Mouse (Mus musculus): ENCODE data around the gene Mtrex. TPM values are rescaled to one million over a fixed set of nuclear protein-coding genes. Genes with fewer than 3 reads are reported as not detected.

Gene Mtrex
- total RNA-seq, 1 experiment = 77.1 TPM

- TF ChIP-seq CHD2 (IDR thresholded peaks at IDR 0.05; ENCODE audit: low read depth, low read length) (no peak), ZNF384 (IDR thresholded peaks at IDR 0.05; ENCODE audit: low read depth, low read length) (no peak), ZC3H11A (IDR thresholded peaks at IDR 0.05; ENCODE audit: borderline replicate concordance, low read depth, low read length) (no peak), MAFK (IDR thresholded peaks at IDR 0.05; ENCODE audit: insufficient read depth, low read depth, low read length) (no peak)
- Histone ChIP-seq H3K27ac (ENCODE audit: insufficient read depth, low read depth, low read length, poor library complexity, severe bottlenecking) (no peak overlapping the region), H3K4me1 (ENCODE audit: control insufficient read depth in 2 of 2, insufficient read depth in 2 of 2, low read length in 2 of 2, poor library complexity in 1 of 2) (peaks cover 0 to 9% of the 10 kb centered on the region in 2 experiments; a peak in 1 of 4 replicates), H3K9ac (ENCODE audit: insufficient read depth, low read depth, low read length, poor library complexity, severe bottlenecking) (no peak overlapping the region), H3K4me3 (ENCODE audit: insufficient read depth in 1 of 2, low read depth in 1 of 2, low read length in 2 of 2, poor library complexity in 1 of 2, severe bottlenecking in 1 of 2) (no peak overlapping the region), H3K9me3 (ENCODE audit: control insufficient read depth, insufficient read depth, low read depth, low read length) (no peaks in the 10 kb centered on the region), H3K36me3 (ENCODE audit: control insufficient read depth, insufficient read depth, low read length, poor library complexity, severe bottlenecking) (peaks cover 7% of the 10 kb centered on the region; the same call in 1 of the 2 replicates)
- DNase-seq (ENCODE audit: low read depth, low spot score) = no peak
- in situ Hi-C loops (cut with MboI; ENCODE audit: low sequenced_read_pairs in 2 of 2, unreplicated experiment in 2 of 2) = loop anchor here in 1 of 2 experiments (10.0 kb wide), 1 partner anchor 183 kb away; no protein-coding TSS in a partner anchor
Measured at GRCm38 (mm10) chr13:112857921-112858320, 69.3 kb downstream of the Mtrex start.

DNA sequence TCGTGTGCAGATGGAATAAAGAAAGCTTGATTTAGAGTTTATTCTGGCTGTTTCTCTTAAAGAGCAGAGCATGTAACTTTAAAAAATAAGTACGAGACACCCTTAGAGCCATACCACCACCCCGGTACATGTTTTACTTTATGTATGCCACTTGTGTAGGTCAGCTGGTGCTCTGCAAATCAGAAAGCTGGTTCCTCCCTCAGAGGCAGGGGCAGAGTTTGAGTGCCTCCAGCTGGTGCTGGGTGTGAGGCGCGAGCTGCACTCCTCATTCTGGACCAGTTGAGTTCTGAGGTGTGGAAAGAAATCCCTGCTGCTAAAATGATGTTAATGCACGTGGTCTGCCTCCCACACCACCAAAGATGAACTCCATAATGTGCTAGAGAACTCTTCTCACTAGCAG, 72.8 kb downstream of the Mtrex start:
- TF ChIP-seq ZC3H11A (IDR thresholded peaks at IDR 0.05; ENCODE audit: borderline replicate concordance, low read depth, low read length) = no peak
- no peak for TF ChIP-seq HCFC1 (IDR thresholded peaks at IDR 0.05; ENCODE audit: borderline replicate concordance, insufficient read depth, low read length)
- TF ChIP-seq ZNF384 (IDR thresholded peaks at IDR 0.05; ENCODE audit: low read depth, low read length) = no peak
- TF ChIP-seq CHD2 (IDR thresholded peaks at IDR 0.05; ENCODE audit: low read depth, low read length) = no peak
- TF ChIP-seq MAFK (IDR thresholded peaks at IDR 0.05; ENCODE audit: insufficient read depth, low read depth, low read length) = no peak
- Histone ChIP-seq H3K9me3 (ENCODE audit: control insufficient read depth, insufficient read depth, low read depth, low read length) (no peaks in the 10 kb centered on the region), H3K27ac (ENCODE audit: insufficient read depth, low read depth, low read length, poor library complexity, severe bottlenecking) (no peak overlapping the region), H3K4me1 (ENCODE audit: control insufficient read depth in 2 of 2, insufficient read depth in 2 of 2, low read length in 2 of 2, poor library complexity in 1 of 2) (0 out of 4 replicates have a peak, but pooled peaks cover 0 to 4% of the 10 kb centered on the region in 2 experiments), H3K9ac (ENCODE audit: insufficient read depth, low read depth, low read length, poor library complexity, severe bottlenecking) (no peak overlapping the region), H3K36me3 (ENCODE audit: control insufficient read depth, insufficient read depth, low read length, poor library complexity, severe bottlenecking) (peaks cover 4% of the 10 kb centered on the region; the same call in 1 of the 2 replicates), H3K4me3 (ENCODE audit: insufficient read depth in 1 of 2, low read depth in 1 of 2, low read length in 2 of 2, poor library complexity in 1 of 2, severe bottlenecking in 1 of 2) (no peak overlapping the region)
- DNase-seq (ENCODE audit: low read depth, low spot score) = no peak
- in situ Hi-C loops (cut with MboI; ENCODE audit: low sequenced_read_pairs in 2 of 2, unreplicated experiment in 2 of 2) = loop anchor here in 1 of 2 experiments (10.0 kb wide), 1 partner anchor 180 kb away; no protein-coding TSS in a partner anchor

GRCm38 (mm10) chr13:112853710-112854316, 73.4 kb downstream of the Mtrex start:
- H3K36me3 ChIP-seq (ENCODE audit: control insufficient read depth, insufficient read depth, low read length, poor library complexity, severe bottlenecking) = peaks cover 4% of the 10 kb centered on the region; the same call in 1 of the 2 replicates
- H3K27ac ChIP-seq (ENCODE audit: insufficient read depth, low read depth, low read length, poor library complexity, severe bottlenecking) = no peak overlapping the region
- no peaks in the 10 kb centered on the region for H3K9me3 ChIP-seq (ENCODE audit: control insufficient read depth, insufficient read depth, low read depth, low read length)
- H3K9ac ChIP-seq (ENCODE audit: insufficient read depth, low read depth, low read length, poor library complexity, severe bottlenecking) = no peak overlapping the region
- no peak for DNase-seq (ENCODE audit: low read depth, low spot score)
- no peak overlapping the region for H3K4me3 ChIP-seq (ENCODE audit: insufficient read depth in 1 of 2, low read depth in 1 of 2, low read length in 2 of 2, poor library complexity in 1 of 2, severe bottlenecking in 1 of 2)
- in situ Hi-C loops (cut with MboI; ENCODE audit: low sequenced_read_pairs in 2 of 2, unreplicated experiment in 2 of 2) = loop anchor here in 1 of 2 experiments (10.0 kb wide), 1 partner anchor 179 kb away; no protein-coding TSS in a partner anchor
- no peak for TF ChIP-seq ZNF384 (IDR thresholded peaks at IDR 0.05; ENCODE audit: low read depth, low read length)
- TF ChIP-seq MAFK (IDR thresholded peaks at IDR 0.05; ENCODE audit: insufficient read depth, low read depth, low read length) = no peak
- no peak for TF ChIP-seq CHD2 (IDR thresholded peaks at IDR 0.05; ENCODE audit: low read depth, low read length)
- no peak for TF ChIP-seq ZC3H11A (IDR thresholded peaks at IDR 0.05; ENCODE audit: borderline replicate concordance, low read depth, low read length)
- TF ChIP-seq HCFC1 (IDR thresholded peaks at IDR 0.05; ENCODE audit: borderline replicate concordance, insufficient read depth, low read length) = no peak
- H3K4me1 ChIP-seq (ENCODE audit: control insufficient read depth in 2 of 2, insufficient read depth in 2 of 2, low read length in 2 of 2, poor library complexity in 1 of 2) = 0 out of 4 replicates have a peak, but pooled peaks cover 0 to 4% of the 10 kb centered on the region in 2 experiments

DNA sequence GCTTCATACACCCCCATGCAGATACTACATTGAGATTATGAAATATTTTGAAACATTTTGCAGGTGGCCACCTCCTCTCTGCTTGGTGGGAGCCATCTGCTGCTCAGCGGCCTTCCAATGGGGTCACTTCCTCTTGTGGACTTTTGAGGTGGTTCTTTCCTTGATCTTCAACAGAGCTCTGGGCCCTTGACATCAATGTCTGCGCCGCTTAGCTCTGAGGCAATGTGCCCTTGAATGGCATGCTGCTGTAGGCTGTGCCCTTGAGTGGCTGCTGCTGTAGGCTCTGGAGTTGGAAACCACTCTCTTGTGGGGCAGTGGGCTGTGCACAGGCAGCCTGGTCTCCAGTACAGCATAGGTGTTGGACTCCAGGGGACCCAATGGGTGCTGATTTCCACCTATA, 81.3 kb downstream of the Mtrex start:
- no peaks in the 10 kb centered on the region for H3K9me3 ChIP-seq (ENCODE audit: control insufficient read depth, insufficient read depth, low read depth, low read length)
- TF ChIP-seq ZC3H11A (IDR thresholded peaks at IDR 0.05; ENCODE audit: borderline replicate concordance, low read depth, low read length) (no peak), CHD2 (IDR thresholded peaks at IDR 0.05; ENCODE audit: low read depth, low read length) (no peak), MAFK (IDR thresholded peaks at IDR 0.05; ENCODE audit: insufficient read depth, low read depth, low read length) (no peak), HCFC1 (IDR thresholded peaks at IDR 0.05; ENCODE audit: borderline replicate concordance, insufficient read depth, low read length) (no peak), ZNF384 (IDR thresholded peaks at IDR 0.05; ENCODE audit: low read depth, low read length) (no peak)
- H3K4me1 ChIP-seq (ENCODE audit: control insufficient read depth in 2 of 2, insufficient read depth in 2 of 2, low read length in 2 of 2, poor library complexity in 1 of 2) = no peaks in the 10 kb centered on the region
- no peak overlapping the region for H3K9ac ChIP-seq (ENCODE audit: insufficient read depth, low read depth, low read length, poor library complexity, severe bottlenecking)
- no peak for DNase-seq (ENCODE audit: low read depth, low spot score)
- in situ Hi-C loops (cut with MboI; ENCODE audit: low sequenced_read_pairs in 2 of 2, unreplicated experiment in 2 of 2) = no loop called here
- H3K36me3 ChIP-seq (ENCODE audit: control insufficient read depth, insufficient read depth, low read length, poor library complexity, severe bottlenecking) = no peaks in the 10 kb centered on the region
- H3K27ac ChIP-seq (ENCODE audit: insufficient read depth, low read depth, low read length, poor library complexity, severe bottlenecking) = no peak overlapping the region
- H3K4me3 ChIP-seq (ENCODE audit: insufficient read depth in 1 of 2, low read depth in 1 of 2, low read length in 2 of 2, poor library complexity in 1 of 2, severe bottlenecking in 1 of 2) = no peak overlapping the region
